Mouse (Mus musculus) adrenal gland, adult (tissue): ENCODE measurements around the gene Gm19426.

Source experiments
- DNase-seq, 2 experiments: peaks; one replicate each; pipeline ENCODE4 v3.0.0; 2022 to 2023; ENCODE audit warnings: low spot score in 1 of 2; ENCODE audit not compliant: inconsistent age in 2 of 2

Gm19426 gene

DNA sequence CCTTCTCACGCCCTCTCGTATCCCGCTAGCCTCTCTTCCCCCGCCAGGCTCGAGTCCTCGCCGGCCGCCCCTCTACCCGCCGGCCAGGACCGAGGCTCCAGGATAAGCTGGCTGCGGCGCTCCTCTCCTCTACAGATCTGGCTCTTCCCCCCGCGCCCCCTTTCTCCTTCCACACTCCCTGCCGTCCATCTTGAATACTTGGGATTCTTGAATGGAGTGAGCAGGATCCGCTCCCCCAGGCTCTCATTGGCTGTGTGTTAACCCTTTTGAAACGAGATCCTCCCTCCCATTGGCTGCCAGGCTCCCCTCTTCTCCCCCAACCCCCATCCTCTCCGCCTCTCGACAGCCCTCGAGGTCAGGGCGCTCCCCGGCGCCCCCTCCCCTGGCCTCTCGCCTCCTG is at the start of gene Gm19426:
Gm19426 (minus strand) TSS at position 95 of the 400 bp plus-strand sequence.
- DNase-seq, result peak; percentile 67 to 88

DNA sequence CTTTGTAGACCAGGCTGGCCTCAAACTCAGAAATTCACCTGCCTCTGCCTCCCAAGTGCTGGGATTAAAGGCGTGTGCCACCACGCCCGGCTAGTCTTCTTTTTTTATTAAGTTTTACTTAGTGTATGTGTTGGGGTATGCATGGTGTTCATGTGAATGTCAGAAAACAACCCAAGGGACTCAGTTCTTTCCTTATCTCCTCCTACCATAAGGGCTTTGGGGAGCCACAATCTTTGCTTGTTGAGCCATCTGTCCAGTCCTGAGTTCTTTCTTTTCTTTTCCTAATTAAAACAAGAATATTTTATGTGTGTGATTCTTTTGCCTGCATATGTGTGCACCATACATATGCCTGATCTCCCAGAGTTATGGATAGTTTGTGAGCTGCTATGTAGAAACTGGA is 49.7 kb upstream of the Gm19426 start:
- no peak for DNase-seq

DNA sequence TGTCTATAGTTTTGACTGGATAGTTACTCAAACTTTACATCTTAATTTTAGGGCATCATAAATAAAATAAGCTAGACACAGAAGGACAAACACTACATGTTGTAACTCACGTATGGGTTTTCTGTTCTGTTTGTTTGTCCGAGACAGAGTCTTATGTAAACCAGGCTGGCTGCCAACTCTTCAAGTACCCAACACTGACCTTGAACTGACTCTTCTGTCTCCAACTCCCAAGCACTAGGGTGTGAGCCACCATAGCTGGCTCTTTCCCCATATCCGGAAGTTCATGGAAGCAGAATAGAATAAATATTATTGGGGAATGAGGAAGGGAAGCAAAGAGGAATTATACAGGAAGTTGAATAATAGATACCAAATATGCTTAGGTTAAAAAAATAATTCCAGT is 49.1 kb upstream of the Gm19426 start:
- peak in 1 of 2 experiments; percentile 59 for DNase-seq

DNA sequence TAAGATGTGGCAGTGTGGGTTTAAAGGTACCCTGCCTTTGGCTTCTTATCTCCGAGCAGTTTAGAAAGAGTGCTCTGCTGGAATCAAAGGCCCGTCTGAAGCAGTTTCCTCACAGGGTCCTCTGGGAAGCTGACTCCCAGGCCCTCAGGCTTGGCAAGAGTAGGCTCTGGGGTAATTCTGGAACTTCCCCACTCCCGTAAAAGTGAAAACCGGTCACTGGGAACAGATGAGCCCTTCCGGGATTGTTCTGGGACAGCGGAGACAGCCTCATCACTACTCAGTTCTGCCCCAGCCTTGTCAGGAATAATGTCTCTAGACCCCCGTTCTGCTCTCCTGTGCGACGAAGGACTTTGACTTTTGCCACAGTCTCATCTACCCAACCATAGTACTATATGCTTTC is 47.0 kb upstream of the Gm19426 start:
- DNase-seq, result no peak

DNA sequence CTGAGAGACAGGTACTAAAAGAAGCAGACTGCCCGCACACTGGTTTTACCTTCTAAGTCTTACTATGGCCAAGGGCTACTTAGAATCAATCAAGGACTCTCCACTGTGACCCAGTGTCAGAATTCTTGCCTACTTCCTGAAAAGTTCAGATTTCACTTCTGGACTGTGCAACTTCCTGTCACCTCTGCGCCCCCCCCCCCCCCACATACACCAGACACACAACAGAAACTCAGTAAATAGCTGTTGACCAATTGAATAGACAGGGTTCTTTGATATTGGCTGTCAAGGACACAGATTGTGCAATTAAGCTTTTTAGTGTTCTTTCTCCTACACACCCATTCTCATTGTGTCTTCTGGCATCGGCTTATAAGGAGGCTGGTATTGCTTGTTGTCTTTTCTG is 44.9 kb upstream of the Gm19426 start:
- no peak for DNase-seq

DNA sequence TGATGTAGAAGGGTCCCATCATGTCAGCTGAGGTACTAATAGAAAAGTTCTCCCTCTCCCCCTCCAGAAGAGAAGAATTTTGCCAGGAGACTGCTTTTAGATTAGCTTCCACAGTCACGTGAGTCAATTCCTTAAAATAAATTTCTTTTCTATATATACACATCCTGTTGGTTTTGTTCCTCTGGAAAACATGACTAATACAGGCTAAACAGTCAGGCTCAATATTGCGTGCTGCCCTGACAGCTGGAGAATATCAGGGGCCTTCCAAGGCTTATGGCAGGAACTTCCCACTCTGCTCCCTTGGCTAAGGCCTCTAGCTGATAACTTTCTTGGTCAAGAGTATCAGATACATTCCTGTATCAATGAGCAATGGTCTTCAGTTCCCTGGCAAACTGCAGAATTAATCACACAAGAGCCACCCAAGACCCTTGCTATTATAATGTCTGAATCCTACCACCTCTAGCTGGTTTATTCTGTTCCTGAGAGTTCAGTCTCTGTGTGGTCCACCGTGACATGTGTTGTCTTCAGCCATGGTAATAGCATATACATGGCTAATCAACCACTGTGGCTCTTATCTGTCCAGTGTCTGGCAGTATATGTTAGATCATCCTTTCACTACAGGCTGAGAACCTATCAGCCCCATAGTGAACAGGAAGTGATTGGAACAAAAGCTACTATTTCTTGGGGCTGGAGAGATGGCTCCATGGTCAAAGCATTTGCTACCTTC is 40.5 kb upstream of the Gm19426 start:
- DNase-seq, result no peak

DNA sequence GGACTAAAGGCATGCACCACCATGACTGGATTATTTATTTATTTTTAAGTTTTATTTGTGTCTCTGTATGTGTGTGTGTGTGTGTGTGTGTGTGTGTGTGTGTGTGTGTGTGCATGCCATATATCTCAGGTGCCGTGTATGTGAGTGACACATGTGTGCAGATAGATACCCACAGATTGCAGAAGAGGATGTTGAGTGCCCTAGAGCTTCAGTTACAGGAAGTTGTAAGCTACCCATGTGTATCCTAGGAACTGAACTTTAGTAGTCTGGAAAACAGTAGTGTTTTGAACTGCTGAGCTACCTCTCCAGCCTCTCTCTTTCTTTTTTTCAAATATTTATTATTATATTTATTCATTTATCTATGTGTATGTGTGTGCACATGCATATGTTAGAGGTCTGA is 39.9 kb upstream of the Gm19426 start:
- no peak for DNase-seq

DNA sequence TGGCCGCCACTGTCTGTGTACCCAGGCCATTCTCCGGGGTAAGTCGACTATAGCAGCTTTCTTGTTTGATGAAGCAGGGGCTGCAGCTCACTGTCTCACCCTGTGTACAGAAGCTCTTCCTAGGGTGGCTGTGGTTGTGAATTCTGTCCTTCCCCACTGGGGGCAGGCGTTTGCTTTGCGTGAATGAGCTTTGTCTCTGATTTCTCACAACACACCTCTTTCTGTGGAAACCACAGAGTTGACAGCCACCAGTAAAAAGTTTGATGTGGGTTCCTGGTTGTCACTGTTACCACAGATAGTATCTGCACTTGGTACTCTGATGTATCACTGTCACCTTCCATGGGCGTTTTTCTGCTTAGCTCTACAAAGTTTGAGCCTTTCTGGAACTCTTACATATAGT is 35.8 kb upstream of the Gm19426 start:
- DNase-seq, result no peak

DNA sequence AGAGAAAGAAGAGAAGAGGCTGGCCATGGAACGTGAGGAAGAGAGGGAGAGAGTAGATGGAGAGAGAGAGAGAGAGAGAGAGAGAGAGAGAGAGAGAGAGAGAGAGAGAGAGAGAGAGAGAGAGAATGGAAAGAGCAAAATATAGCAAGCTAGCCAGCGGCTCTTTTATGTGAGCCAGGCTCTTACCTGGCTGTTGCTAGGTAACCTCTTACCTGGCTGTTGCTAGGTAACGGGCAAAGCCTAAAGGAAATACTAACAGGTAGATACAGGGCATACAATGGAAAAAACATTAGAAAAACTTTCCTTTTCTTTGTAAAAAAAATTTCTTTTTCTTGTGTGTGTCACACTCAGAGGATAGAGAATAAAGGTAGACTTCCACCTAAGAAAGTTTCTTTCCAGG is 34.3 kb upstream of the Gm19426 start:
- no peak for DNase-seq

DNA sequence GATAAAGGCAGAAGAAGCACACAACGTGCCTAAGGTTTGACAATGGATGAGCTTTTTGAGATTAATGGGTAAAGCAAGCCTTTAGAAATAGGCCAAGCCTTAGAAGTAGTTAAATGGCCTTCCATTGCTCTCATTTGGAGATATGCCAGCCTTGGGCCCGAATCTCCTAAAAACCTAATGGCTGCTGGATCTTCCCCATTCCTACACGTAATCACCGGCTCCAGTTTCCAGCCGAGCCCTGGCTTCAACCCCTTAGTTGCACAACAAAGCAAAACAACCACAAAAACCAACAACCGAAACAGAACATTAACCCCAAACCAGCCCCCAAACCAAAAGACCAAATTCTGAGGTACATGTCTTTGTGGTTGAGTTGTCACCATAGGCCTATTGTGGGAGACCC is 32.2 kb upstream of the Gm19426 start:
- no peak for DNase-seq

DNA sequence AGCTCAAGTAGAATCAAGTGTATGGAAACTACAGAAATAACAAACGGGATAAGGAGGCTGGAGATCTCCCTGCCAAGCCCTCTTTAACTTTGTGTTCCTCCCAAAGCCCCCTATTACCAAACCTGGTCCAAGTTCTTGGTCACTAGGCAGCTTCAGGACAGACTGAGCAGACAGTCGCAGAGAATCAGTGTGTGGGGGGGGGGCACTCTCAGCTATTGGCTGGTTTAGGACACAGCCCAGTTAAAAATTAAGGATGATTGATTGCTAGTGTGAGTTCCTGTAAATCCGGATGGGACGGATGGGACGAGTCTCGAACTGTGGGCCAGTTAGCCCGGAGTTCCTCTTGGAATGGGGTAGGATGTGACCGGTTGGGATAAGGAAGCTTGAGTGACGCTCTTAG is 31.8 kb upstream of the Gm19426 start, which contains the start of gene Serping1:
Serping1 (minus strand) TSS at position 204 of the 400 bp plus-strand sequence.
- no peak for DNase-seq

DNA sequence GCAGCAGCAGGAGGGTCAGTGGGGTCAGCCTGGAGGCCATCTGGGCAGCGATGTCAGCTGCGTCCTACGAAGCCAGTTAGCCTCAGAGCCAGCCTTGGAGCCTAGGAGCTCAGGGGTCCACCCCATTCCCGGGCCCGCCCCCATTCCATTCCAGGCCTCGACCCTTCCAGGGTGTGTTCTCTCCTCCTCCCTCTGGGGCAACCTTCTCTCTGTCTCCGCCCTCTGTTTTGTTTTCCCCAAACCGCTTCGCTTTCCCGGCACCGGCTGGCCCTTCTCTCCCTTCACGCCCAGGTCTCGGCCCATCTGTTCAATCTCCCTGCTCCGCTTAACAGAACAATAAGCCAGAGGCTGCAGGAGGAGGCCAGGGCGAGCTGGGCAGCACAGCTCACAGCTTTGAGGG is 31.3 kb upstream of the Gm19426 start:
- peak; percentile 43 to 62 for DNase-seq

DNA sequence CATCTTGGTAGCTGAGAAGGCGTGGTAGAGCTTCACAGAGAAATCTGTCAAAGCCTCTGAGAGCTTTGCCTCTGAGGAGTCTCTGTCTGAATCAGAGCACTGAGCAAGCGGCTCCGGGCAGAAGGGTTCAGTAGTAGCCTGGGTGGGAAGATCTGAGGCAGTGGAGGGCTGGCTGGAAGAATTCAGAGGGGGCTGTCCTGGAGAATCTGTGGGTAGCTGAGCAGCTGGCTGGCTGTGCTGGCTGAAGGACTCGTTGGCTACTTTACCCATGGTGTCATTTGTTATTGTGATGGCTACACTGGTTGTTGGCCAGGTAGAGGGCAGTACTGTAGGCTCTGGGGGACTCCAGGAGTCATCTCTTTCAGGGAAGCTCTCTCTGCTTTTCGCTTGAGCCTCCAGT is 29.7 kb upstream of the Gm19426 start:
- DNase-seq, result no peak

DNA sequence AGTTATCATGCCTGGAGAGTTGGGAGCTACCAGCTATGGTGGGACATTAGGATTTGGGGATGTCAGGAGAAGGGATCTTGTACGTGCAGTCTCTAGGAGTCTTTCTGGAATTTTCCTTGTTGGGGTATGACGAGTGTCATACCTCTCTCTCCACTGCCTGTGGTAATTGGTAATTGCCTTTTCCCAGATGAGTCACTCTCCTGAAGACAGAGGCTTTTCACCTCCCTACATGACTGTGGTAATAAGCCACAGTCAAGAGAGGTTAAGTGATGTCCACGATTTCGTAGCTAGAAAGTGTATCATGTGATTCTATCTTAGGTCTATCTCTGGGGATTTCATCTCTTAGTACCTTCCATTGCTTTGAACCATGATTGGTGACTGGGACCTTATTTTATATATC is 29.0 kb upstream of the Gm19426 start:
- DNase-seq, result no peak

DNA sequence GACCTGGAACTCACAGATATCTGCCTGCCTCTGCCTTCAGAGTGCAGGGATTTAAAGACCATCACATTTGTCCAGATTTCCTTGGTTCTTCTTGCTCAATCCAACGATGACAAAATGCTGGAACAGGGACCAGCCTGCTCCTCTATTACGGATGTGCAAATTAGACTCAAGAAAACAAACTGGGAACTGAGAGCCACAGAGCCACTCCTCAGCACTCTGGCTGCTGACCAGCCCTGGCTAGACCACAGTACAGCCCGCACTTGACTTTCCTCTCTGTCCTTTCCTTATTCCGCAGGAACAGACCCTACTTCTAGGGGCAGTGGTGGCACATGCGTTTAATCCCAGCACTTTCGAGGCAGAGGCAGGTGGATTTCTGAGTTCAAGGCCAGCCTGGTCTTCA is 27.0 kb upstream of the Gm19426 start:
- DNase-seq, result no peak

DNA sequence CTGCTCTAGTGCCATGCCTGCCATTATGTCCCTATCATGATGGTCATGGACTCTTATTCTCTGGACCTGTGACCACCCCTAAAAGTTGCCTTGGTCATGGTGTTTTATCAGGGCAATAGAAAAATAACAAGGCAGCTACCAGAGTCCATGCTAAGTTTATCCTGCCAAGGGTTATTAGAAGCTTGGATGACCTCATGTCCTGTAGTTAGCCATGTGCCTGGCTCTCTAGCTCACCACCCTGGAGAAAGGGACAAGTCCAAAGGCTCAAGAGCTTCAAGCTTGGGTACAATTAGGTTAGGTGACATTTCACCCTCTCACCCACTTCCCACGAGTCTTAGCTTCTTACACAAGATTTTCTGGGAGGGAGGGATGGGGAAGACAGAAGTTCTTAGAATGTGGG is 19.4 kb upstream of the Gm19426 start:
- DNase-seq, result no peak

DNA sequence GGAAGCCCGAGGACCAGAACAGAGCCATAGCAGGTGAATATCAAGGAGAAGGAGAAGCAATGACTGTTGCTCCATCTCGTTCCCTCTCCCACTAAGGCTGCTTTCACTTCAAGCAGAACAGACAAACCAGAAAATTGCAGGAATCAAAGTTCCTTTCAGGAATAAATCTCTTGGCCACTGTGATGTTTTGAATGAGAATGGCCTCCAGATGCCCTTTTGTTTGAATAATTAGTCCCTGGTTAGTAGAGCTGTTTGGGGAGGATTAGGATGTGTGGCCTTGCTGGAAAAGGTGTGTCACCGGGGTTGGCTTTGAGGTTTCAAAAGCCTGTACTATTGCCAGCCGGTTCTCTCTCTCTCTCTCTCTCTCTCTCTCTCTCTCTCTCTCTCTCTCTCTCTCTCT is 18.8 kb upstream of the Gm19426 start:
- DNase-seq, result no peak

DNA sequence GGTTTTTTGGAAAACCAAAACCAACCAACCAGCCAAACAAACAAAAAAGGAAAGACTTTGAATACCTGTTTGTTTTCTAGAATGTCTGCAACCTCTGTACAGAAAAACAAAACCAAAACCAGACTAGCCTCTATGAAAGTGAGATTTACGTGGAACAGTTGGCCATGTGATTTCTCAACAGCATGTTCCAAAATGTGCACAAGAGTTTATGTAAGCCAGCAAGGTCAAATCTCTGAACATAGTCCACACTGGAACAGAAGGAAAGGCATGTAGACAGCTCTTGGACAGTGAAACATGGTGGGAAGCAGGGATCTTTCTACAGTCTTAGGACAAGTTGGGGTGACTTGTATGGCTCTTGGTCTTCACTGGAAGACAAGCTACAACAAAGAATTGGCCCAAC is 18.4 kb upstream of the Gm19426 start:
- peak in 1 of 2 experiments; percentile 47 for DNase-seq

DNA sequence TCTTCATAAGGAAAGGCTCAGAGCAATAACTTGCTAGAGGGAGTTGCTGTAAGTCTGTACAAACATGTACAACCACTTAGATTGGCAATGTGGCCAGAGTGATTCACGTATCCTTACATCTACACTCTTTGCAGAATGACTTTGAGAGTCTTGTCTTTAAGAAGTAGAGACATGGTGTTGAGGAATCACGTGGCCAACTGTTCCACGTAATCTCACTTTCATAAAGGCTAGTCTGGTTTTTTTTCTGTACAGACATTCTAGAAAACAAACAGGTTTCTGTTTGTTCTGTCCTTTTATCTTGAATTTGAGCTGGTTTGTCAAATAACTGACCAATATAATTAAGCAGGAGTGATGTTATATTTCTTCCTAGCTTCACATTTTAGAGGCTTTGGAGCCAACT is 17.9 kb upstream of the Gm19426 start:
- DNase-seq, result no peak

DNA sequence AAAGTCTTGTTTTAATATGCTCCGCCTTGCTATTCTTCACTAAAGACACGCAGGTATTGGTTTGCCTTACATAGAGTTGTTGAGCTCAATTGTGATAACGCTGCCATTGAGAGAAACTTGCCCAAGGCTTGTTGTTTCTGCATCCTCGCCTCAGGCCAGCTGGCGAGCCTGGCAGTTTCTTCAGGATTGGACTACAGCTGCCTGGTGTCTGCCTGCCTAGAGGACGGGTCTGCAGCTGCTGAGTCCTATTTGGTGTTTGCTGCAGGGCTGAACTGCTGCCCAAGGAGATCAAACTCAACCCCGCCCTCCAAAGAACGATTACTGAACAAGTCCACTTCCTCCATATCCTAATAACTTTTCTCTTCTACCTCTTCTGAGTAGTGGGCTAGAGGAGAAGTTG is 17.3 kb upstream of the Gm19426 start:
- no peak for DNase-seq

DNA sequence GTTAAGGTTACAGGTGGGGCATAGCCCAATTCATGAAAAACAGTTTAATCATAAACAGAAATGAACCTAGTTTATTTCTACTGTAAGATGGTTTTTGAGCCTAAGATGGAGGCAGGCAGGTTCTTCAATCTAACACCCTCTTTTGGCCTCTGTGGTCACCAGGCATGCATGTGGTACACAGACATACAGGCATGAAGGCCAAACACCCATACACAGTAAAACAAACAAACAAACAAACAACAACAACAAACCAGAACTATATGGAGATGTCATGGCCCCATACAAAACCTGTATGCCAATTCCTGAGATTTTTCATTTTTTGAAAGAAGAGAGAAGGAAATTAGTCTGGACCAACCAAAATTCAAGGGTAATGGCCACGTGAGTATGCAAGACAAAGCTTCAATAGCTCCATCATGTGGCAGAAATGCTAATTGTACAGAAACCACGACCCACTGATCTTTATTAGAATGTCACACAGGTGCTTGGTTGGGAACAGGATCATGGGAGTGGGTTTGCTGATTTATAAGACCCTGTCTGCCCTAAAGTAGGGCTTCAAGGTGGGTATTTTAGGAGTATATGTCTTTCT is 15.2 kb upstream of the Gm19426 start:
- peak in 1 of 2 experiments; percentile 86 for DNase-seq

DNA sequence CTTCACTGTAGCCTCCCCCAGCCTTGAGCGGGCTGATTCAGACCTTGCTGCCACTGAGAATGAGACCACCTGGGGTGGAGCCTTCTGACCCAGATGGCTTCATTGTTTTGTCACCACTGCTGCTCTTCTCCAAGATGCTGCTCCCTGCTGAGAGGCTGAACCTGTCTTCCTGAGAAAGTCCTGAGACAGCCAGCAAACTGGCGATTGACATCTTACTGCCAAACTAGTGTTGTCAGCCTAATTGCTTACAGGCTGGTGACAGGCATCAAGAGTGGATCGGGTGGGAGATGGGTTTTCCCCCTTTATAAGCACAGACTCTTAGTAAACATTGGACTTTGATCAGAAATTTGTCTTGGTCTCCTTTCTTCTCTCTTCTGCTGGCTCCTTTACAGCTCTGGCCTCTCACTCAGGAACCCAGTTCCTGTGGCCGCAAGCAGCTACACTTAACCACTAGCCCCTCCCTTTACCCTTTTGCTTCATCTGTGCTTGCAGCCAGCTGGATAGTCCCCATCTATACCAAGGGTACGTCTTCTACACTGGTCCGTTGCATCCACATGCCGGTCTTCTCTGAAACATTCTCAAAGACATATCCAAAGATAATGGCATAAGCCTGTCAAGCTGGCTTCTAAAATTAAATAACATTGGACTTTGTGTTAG is 13.7 kb upstream of the Gm19426 start:
- DNase-seq, result no peak
